Comparison of ENCODE assay signal across 17 mouse cellular contexts in the genomic region with DNA sequence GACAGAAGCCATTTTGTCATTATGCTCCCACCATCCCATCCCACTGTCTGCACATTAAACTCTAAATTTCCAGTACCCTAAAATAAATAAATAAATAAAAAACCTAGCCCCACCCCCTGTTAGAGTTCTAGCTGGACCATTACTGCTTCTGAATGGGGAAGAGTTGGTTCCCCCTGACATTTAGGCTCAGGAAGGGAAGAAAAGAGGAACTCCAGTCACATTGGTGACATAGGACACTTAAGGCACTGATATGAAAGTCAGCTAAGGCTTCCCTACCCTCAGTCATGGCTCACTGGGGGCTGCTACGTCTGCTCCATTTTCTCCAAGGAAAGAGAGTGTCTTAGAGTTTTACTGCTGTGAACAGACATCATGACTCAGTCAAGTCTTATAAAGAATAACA. TPM values are rescaled to one million over a fixed set of nuclear protein-coding genes. Genes with fewer than 3 reads are reported as not detected.
"Had no signal": no experiment of that assay in that cellular context is flagged by ENCODE, and none has a peak within 500 bp of the region (broad histone marks: within the 10 kb centered on the region; RNA-seq: fewer than 3 reads in every experiment).

No protein-coding gene starts in this region.

- H3K9ac ChIP-seq: kidney, embryonic 15.5 days; limb, embryonic 13.5 days; liver, embryonic 14.5 days; neural tube, embryonic 15.5 days had no signal

- H3K4me3 ChIP-seq: kidney, embryonic 15.5 days; limb, embryonic 13.5 days; neural tube, embryonic 15.5 days had no signal

- H3K27ac ChIP-seq: kidney, embryonic 15.5 days; limb, embryonic 13.5 days; liver, embryonic 14.5 days; neural tube, embryonic 15.5 days had no signal

- ATAC-seq: intestine, embryonic 16.5 days had no signal

- H3K9me3 ChIP-seq: kidney, embryonic 15.5 days; limb, embryonic 13.5 days; neural tube, embryonic 15.5 days had no signal

- H3K36me3 ChIP-seq: kidney, embryonic 15.5 days; limb, embryonic 13.5 days; neural tube, embryonic 15.5 days had no signal

- DNase-seq: kidney, adult 2 months; kidney, postnatal 14 days; layer of hippocampus, adult 9-11 months; lung, adult 18-20 months; midbrain, embryonic 14.5 days; right cerebral cortex, adult 18-20 months; right cerebral cortex, postnatal 25 days; thymus, postnatal 4 days had no signal

- H3K4me2 ChIP-seq: kidney, embryonic 15.5 days; limb, embryonic 13.5 days; neural tube, embryonic 15.5 days had no signal

RNA-seq across cellular contexts. Expression of gene Slc32a1, which starts 13.8 kb away (rescaled TPM):
- total RNA-seq: liver, adult 2 months had no signal
- polyA plus RNA-seq: intestine, embryonic 16.5 days; kidney, adult 2 months; limb, embryonic 13.5 days; liver, adult 2 months; lung, embryonic 16.5 days; small intestine, adult 2 months; stomach, embryonic 16.5 days had no signal
